Mouse (Mus musculus) liver, adult 2 months (tissue): ENCODE measurements around the gene Gm20721. TPM values are rescaled to one million over a fixed set of nuclear protein-coding genes. Genes with fewer than 3 reads are reported as not detected.
A peak's percentile ranks its signal among the peaks of the same experiment; 100 is the strongest.
"Not testable (repeated sequence)": the region's sequence is repeated elsewhere in the genome, so short reads cannot be mapped to it uniquely, and the experiment has no call there.

Experiments
- DNase-seq: peaks from one replicate; pipeline ENCODE4 v3.0.0-alpha.2; 2011; ENCODE audit warnings: low read depth, low spot score; ENCODE audit errors: extremely low read depth
- H3K27ac ChIP-seq: fragments of 200-500 bp; replicated peaks from 2 replicates; pipeline ENCODE4 v1.5.1; 2012; ENCODE audit warnings: low read depth, mild to moderate bottlenecking, control low read depth, inconsistent platforms, low read length; ENCODE audit not compliant: insufficient read depth
- H3K27me3 ChIP-seq: fragments of 200-500 bp; 2 replicates; pipeline ENCODE4 v1.6.1; 2012; ENCODE audit warnings: mild to moderate bottlenecking, moderate library complexity, low read length, inconsistent platforms; ENCODE audit not compliant: control insufficient read depth, insufficient read depth
- H3K36me3 ChIP-seq: fragments of 200-500 bp; 2 replicates; pipeline ENCODE4 v1.6.1; 2012; ENCODE audit warnings: low read length, inconsistent platforms; ENCODE audit not compliant: control insufficient read depth, insufficient read depth
- H3K4me1 ChIP-seq: fragments of 200-500 bp; 2 replicates; pipeline ENCODE4 v1.6.1; 2011; ENCODE audit warnings: low read length; ENCODE audit not compliant: control insufficient read depth, insufficient read depth
- H3K4me3 ChIP-seq: fragments of 200-500 bp; 2 replicates; pipeline ENCODE4 v1.5.1; 2011; ENCODE audit warnings: low read depth, mild to moderate bottlenecking, control low read depth, low read length, moderate library complexity; ENCODE audit not compliant: insufficient read depth
- H3K79me2 ChIP-seq: fragments of 200-500 bp; 2 replicates; pipeline ENCODE4 v1.6.1; 2012; ENCODE audit warnings: inconsistent platforms, mild to moderate bottlenecking, low read length, moderate library complexity; ENCODE audit not compliant: control insufficient read depth, insufficient read depth
- H3K9ac ChIP-seq: fragments of 200-500 bp; 2 replicates; pipeline ENCODE4 v1.6.1; 2012; ENCODE audit warnings: low read depth, mild to moderate bottlenecking, control low read depth, inconsistent platforms, low read length
- CTCF ChIP-seq: fragments of 200-500 bp; IDR thresholded peaks from 2 replicates; pipeline ENCODE4 v1.5.1; 2011; ENCODE audit warnings: low read depth, low read length, control low read depth
- POLR2A ChIP-seq: fragments of 200-500 bp; IDR thresholded peaks from 2 replicates; pipeline ENCODE4 v1.6.1; 2011; ENCODE audit warnings: low read length, control low read depth; ENCODE audit not compliant: insufficient read depth; ENCODE audit errors: extremely low read depth
- WGBS: fragments of 180-500 bp; shearing (Covaris S2); methylation state at CpG from one replicate; pipeline ENCODE4 v1.1.7; 2018; 5-methylcytosine and 5-hydroxymethylcytosine counted together
- polyA plus RNA-seq: library from polyadenylated mRNA; depleted of rRNA; stranded (reverse); fragments of >200 nt; gene quantifications from 2 replicates; pipeline ENCODE4 v1.2.3, GENCODE M21; 2012
- total RNA-seq: library from RNA; depleted of rRNA; stranded (reverse); fragments of >200 nt; gene quantifications from 2 replicates; pipeline ENCODE4 v1.2.3, GENCODE M21; 2014

The Gm20721 gene
- total and polyA plus RNA-seq, 2 experiments: 0.31 TPM; not detected in 1

GRCm38 (mm10) chr2:174316661-174317060, 29.9 kb downstream of the Gm20721 start:
- TF ChIP-seq POLR2A: no peak
- TF ChIP-seq CTCF: no peak
- no peak for DNase-seq
- no peak overlapping the region for H3K27ac ChIP-seq
- no peak overlapping the region for H3K4me3 ChIP-seq
- H3K79me2 ChIP-seq: no peaks in the 10 kb centered on the region
- H3K4me1 ChIP-seq: no peaks in the 10 kb centered on the region
- no peak overlapping the region for H3K9ac ChIP-seq
- no peaks in the 10 kb centered on the region for H3K27me3 ChIP-seq
- no peaks in the 10 kb centered on the region for H3K36me3 ChIP-seq
- 91% methylated on average over 9 of the region's 9 CpGs for WGBS

DNA sequence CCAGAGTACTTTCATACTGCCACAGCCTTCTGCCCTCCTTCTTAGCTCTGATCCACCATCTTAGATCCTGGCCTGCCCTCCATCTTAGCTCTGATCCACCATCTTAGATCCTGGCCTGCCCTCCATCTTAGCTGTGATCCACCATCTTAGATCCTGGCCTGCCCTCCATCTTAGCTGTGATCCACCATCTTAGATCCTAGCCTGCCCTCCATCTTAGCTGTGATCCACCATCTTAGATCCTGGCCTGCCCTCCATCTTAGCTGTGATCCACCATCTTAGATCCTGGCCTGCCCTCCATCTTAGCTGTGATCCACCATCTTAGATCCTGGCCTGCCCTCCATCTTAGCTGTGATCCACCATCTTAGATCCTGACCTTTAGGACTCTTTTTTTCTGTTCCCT, 31.1 kb downstream of the Gm20721 start:
- H3K79me2 ChIP-seq, H3K27ac ChIP-seq, H3K9ac ChIP-seq, H3K4me1 ChIP-seq, DNase-seq, H3K4me3 ChIP-seq, H3K27me3 ChIP-seq, H3K36me3 ChIP-seq: not testable (repeated sequence)

DNA sequence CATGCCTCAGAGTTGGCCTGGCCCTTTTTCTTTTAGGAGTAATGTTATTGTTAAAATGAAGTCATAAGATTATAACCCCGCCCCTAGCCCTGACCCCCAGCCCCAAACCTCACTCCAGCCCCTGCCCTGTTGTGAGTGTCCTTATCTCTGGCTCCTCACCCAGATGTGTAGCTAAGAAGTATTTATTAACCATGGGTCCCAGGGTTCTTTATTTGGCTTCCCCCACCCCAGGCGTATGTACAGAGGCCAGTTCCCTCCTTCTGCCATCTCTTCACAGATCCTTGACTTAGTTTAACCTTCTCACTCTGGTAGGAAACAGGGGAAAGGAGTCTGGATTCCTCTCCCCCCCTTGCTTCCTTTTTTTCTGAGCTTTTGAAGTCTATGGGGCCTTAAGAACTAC, 33.9 kb downstream of the Gm20721 start:
- WGBS: 80% methylated on average over 2 of the region's 2 CpGs
- TF ChIP-seq CTCF: no peak
- no peak for TF ChIP-seq POLR2A

DNA sequence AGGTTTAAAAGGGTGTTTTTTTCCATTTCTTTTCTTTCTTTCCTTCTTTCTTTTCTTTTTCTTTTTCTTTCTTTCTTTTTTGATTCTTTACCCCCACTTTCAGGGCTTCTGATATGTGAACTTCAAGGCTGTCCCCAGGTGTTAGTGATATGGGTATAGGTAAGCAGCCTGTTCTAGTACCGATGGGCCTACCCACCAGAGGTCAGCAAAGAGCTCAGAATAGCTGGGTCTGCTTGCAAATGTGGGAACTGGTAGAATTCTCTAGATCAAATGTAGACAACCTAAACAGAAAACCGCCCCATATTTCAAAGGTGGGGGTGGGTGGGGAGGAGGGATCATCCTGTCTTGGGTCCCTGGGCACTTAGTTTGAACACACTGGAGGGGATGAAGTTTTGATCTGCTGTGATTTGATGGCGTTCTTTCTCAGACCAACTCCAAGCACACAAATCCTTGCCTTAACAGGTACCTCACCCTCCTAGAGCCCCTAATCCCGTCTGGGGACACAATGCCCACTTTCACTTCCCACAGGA, 34.3 kb downstream of the Gm20721 start:
- no peaks in the 10 kb centered on the region for H3K36me3 ChIP-seq
- no peaks in the 10 kb centered on the region for H3K79me2 ChIP-seq
- DNase-seq: peak; percentile 64
- H3K9ac ChIP-seq: no peak overlapping the region
- H3K4me3 ChIP-seq: no peak overlapping the region
- H3K27me3 ChIP-seq: no peaks in the 10 kb centered on the region
- H3K4me1 ChIP-seq: no peaks in the 10 kb centered on the region
- TF ChIP-seq POLR2A (no peak), CTCF (peak; percentile 70)
- WGBS: 26% methylated on average over 4 of the region's 4 CpGs
- H3K27ac ChIP-seq: no peak overlapping the region

More for the DNA sequence above, 33.9 kb downstream of the Gm20721 start:
- Histone ChIP-seq H3K4me1 (no peaks in the 10 kb centered on the region), H3K4me3 (no peak overlapping the region), H3K9ac (no peak overlapping the region), H3K36me3 (no peaks in the 10 kb centered on the region), H3K27ac (no peak overlapping the region), H3K79me2 (no peaks in the 10 kb centered on the region), H3K27me3 (no peaks in the 10 kb centered on the region)
- no peak for DNase-seq

DNA sequence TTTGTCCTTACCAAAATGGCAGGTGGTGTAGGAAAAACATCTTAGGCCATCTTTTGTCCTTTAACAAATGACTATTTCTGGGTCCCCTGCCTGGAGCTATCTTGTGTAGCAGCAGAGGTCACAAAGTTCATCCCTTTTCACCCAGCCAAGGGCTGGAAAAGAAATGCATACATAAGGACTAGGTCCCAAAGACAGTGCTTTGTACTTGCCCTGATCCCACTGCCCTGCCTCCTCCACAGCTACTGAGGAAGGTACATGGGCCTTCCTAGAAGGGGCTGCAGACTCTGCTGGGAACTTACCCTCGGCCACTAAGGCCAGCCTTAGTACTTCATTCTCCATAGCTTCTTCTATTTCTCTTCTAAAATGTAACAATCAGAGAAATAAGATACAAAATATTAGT, 34.9 kb downstream of the Gm20721 start:
- Histone ChIP-seq H3K36me3 (no peaks in the 10 kb centered on the region), H3K4me1 (no peaks in the 10 kb centered on the region), H3K4me3 (no peak overlapping the region), H3K27me3 (no peaks in the 10 kb centered on the region), H3K9ac (no peak overlapping the region), H3K27ac (no peak overlapping the region), H3K79me2 (no peaks in the 10 kb centered on the region)
- WGBS: 93% methylated on average over 1 of the region's 1 CpGs
- no peak for DNase-seq
- TF ChIP-seq CTCF: no peak
- no peak for TF ChIP-seq POLR2A

GRCm38 (mm10) chr2:174310913-174311514, 35.5 kb downstream of the Gm20721 start:
- no peaks in the 10 kb centered on the region for H3K36me3 ChIP-seq
- no peaks in the 10 kb centered on the region for H3K4me1 ChIP-seq
- no peak for DNase-seq
- H3K27ac ChIP-seq: no peak overlapping the region
- no peaks in the 10 kb centered on the region for H3K27me3 ChIP-seq
- H3K79me2 ChIP-seq: no peaks in the 10 kb centered on the region
- TF ChIP-seq CTCF (peak; percentile 65), POLR2A (no peak)
- H3K4me3 ChIP-seq: no peak overlapping the region
- H3K9ac ChIP-seq: no peak overlapping the region
- WGBS: 16% methylated on average over 7 of the region's 7 CpGs
